Mouse (Mus musculus) lung, embryonic 16.5 days (tissue): ENCODE data around the gene Neu3. TPM values are rescaled to one million over a fixed set of nuclear protein-coding genes. Genes with fewer than 3 reads are reported as not detected.
A peak's percentile ranks its signal among the peaks of the same experiment; 100 is the strongest.

Experiments
- ATAC-seq: fragments of 200-750 bp; cut with Nextera tagmentation; 2 replicates; pipeline ENCODE4 v1.8.0; 2017; ENCODE audit warnings: low read depth, mild to moderate bottlenecking, moderate library complexity
- H3K27ac ChIP-seq: fragments of 300-500 bp; sonication (generic); 2 replicates; pipeline ENCODE4 v1.5.1; 2014; ENCODE audit warnings: mild to moderate bottlenecking, control low read depth, low read length
- H3K27me3 ChIP-seq: fragments of 300-500 bp; sonication (generic); 2 replicates; pipeline ENCODE4 v1.6.1; 2014; ENCODE audit warnings: low read depth, low read length, mixed read lengths; ENCODE audit not compliant: control insufficient read depth, insufficient read depth
- H3K36me3 ChIP-seq: fragments of 300-500 bp; sonication (generic); 2 replicates; pipeline ENCODE4 v1.6.1; 2014; ENCODE audit warnings: low read length; ENCODE audit not compliant: control insufficient read depth, insufficient read depth
- H3K4me1 ChIP-seq: fragments of 300-500 bp; sonication (generic); replicated peaks from 2 replicates; pipeline ENCODE4 v1.6.1; 2014; ENCODE audit warnings: low read length, mixed read lengths; ENCODE audit not compliant: control insufficient read depth, insufficient read depth
- H3K4me2 ChIP-seq: fragments of 300-500 bp; sonication (generic); 2 replicates; pipeline ENCODE4 v1.6.1; 2014; ENCODE audit warnings: low read depth, low read length, control low read depth
- H3K4me3 ChIP-seq: fragments of 300-500 bp; sonication (generic); 2 replicates; pipeline ENCODE4 v1.5.1; 2014; ENCODE audit warnings: mild to moderate bottlenecking, low read length, control low read depth
- H3K9ac ChIP-seq: fragments of 300-500 bp; sonication (generic); 2 replicates; pipeline ENCODE4 v1.6.1; 2014; ENCODE audit warnings: low read length, control low read depth
- H3K9me3 ChIP-seq: fragments of 300-500 bp; sonication (generic); 2 replicates; pipeline ENCODE4 v1.6.1; 2016; ENCODE audit warnings: low read length; ENCODE audit not compliant: control insufficient read depth
- WGBS: fragments of 180-500 bp; shearing (Covaris S2); extraction: QIAGEN DNeasy Blood & Tissue Kit; methylation state at CpG from one replicate; pipeline ENCODE4 v1.1.7; 2014; 5-methylcytosine and 5-hydroxymethylcytosine counted together
- polyA plus RNA-seq: library from polyadenylated mRNA; unstranded; fragments of >200 nt; fragmentation: Nextera tagmentation; extraction: Ambion mirVana; gene quantifications from 2 replicates; pipeline ENCODE4 v1.2.1, GENCODE M21; 2015

Gene Neu3
- polyA plus RNA-seq, 1 experiment from 2014 or later: 6.8 TPM

DNA sequence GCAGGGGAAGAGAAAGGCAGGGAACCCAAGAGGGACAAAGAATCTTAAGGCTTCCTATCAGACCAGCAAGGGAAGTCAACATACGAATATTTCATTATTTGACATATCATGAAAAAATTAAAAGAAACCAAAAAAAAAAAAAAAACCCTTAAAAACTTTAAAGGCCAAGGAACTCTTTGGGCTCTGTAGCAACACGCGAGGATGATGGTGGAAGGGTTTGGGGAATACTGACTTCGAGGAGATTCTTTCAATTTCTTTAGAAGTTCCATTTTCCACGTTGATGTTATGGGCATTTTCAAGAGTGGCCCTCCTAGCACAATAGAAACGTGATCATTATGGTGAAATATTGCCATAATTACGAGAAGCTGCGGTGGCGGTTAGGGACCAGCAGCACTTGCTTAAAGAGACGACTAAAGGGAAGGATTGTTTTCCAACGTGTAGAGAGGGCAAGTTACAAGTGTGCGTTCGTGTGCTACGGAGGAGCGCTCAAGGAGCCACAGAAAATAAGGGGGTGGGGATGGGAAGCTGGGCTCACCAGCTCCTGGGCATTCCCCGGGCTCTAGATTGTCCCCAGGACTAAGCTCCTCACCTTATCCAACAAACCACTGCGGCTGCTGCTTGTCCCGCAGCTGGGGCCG, 30.1 kb upstream of the Neu3 start:
- WGBS: under 1% methylated on average over 19 of the region's 19 CpGs
- peaks cover 6% of the 10 kb centered on the region; the same call in 1 of the 2 replicates for H3K36me3 ChIP-seq
- H3K4me3 ChIP-seq: peak overlapping the region; percentile 72
- no peaks in the 10 kb centered on the region for H3K9me3 ChIP-seq
- ATAC-seq: peak; percentile 67
- no peaks in the 10 kb centered on the region for H3K27me3 ChIP-seq
- peaks cover 14% of the 10 kb centered on the region for H3K4me1 ChIP-seq
- H3K4me2 ChIP-seq: peak overlapping the region; percentile 73
- peak overlapping the region; percentile 82 for H3K9ac ChIP-seq
- H3K27ac ChIP-seq: peak overlapping the region; percentile 6; the same call in 1 of the 2 replicates

DNA sequence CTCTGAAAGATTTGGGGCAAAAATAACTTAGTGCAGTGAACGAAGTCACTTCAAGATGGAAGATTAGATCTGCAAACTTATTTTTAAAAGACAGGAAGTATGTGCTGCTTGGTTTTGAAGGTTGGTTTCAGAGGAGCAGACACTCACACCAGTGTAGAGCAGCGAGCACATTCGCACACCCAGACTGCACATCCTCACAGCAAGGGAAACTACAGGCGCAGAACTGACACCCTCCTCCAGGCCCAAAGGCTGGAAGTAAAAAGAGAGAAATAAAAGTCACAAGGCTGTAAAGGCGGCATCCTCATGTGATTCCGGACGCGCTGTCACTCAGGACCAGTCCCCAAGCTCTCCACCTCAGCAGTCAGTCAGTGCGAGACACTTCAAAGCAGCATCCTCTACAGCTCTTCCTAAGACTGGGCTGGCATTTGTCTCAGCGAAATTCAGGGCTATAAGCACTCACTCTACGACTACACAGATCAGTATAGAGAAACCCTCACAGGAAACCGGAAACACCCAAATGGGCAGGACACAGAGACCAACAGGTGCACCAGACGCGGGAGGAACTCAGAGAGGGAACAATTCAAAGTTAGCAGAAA, 28.1 kb upstream of the Neu3 start:
- H3K9ac ChIP-seq: no peak overlapping the region
- 0 out of 2 replicates have a peak overlapping the region, but pooled peaks have one; percentile 19 for H3K4me2 ChIP-seq
- no peak for ATAC-seq
- H3K9me3 ChIP-seq: no peaks in the 10 kb centered on the region
- WGBS: 85% methylated on average over 14 of the region's 14 CpGs
- H3K4me1 ChIP-seq: peaks cover 14% of the 10 kb centered on the region
- H3K27ac ChIP-seq: no peak overlapping the region
- H3K4me3 ChIP-seq: no peak overlapping the region
- H3K36me3 ChIP-seq: peaks cover 6% of the 10 kb centered on the region; the same call in 1 of the 2 replicates
- H3K27me3 ChIP-seq: no peaks in the 10 kb centered on the region

- Histone ChIP-seq H3K27ac (no peak overlapping the region), H3K4me3 (no peak overlapping the region), H3K9ac (no peak overlapping the region), H3K9me3 (no peaks in the 10 kb centered on the region), H3K4me2 (no peak overlapping the region), H3K36me3 (peaks cover 6% of the 10 kb centered on the region; the same call in 1 of the 2 replicates), H3K4me1 (peaks cover 14% of the 10 kb centered on the region), H3K27me3 (no peaks in the 10 kb centered on the region)
- ATAC-seq: no peak
- WGBS: 75% methylated on average over 4 of the region's 4 CpGs
Measured at GRCm38 (mm10) chr7:99854311-99854710, 26.1 kb upstream of the Neu3 start.

GRCm38 (mm10) chr7:99853350-99853749, 25.1 kb upstream of the Neu3 start:
- no peak overlapping the region for H3K27ac ChIP-seq
- peaks cover 14% of the 10 kb centered on the region for H3K4me1 ChIP-seq
- no peak overlapping the region for H3K4me3 ChIP-seq
- no peak overlapping the region for H3K4me2 ChIP-seq
- no peak overlapping the region for H3K9ac ChIP-seq
- H3K27me3 ChIP-seq: no peaks in the 10 kb centered on the region
- ATAC-seq: no peak
- WGBS: 78% methylated on average over 7 of the region's 7 CpGs
- peaks cover 7% of the 10 kb centered on the region; the same call in 1 of the 2 replicates for H3K36me3 ChIP-seq
- no peaks in the 10 kb centered on the region for H3K9me3 ChIP-seq

DNA sequence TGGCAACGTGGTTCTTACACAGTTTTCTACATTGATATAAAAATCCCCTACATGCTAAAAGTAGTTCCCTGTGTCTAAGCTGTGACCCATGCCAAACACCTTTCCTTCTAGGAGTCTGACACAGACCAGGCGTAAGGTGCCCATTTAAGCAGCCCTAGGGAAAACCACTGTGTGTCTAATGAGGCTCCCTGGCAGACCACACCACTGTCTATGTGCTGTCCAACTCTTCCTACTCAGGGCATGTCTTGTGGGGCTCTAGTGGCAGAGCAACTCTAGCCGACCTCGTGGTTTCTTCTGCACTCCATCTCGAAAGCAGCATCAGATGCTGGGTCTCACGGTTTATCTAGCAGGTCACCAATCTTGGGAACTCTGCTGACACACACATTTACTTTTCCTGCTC, 23.4 kb upstream of the Neu3 start:
- Histone ChIP-seq H3K36me3 (peaks cover 16% of the 10 kb centered on the region), H3K4me3 (no peak overlapping the region), H3K9ac (no peak overlapping the region), H3K4me1 (peaks cover 5% of the 10 kb centered on the region), H3K27me3 (no peaks in the 10 kb centered on the region), H3K9me3 (no peaks in the 10 kb centered on the region), H3K27ac (no peak overlapping the region), H3K4me2 (no peak overlapping the region)
- no peak for ATAC-seq
- WGBS: 80% methylated on average over 6 of the region's 6 CpGs

DNA sequence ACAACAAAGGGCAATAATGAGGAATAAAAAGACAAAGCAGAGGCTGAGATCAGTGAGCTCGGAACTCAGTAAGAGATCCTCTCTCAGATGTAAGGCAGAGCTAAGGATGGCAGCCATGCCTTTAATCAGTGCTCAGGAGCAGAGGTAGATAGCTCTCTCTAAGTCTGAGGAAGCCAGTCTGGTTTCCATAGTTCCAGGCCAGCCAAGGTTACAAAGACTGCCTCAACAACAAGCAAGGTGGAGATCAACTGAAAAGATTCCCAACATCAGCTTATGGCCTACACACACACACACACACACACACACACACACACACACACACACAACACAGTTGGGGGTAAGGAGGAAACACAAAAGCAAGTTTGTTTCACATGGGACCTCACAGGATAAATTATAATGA, 22.9 kb upstream of the Neu3 start:
- Histone ChIP-seq H3K4me2 (no peak overlapping the region), H3K27me3 (no peaks in the 10 kb centered on the region), H3K27ac (no peak overlapping the region), H3K9ac (no peak overlapping the region), H3K36me3 (peaks cover 14% of the 10 kb centered on the region), H3K4me1 (no peaks in the 10 kb centered on the region; the same call in 1 of the 2 replicates), H3K9me3 (no peaks in the 10 kb centered on the region), H3K4me3 (no peak overlapping the region)
- WGBS: 82% methylated on average over 1 of the region's 1 CpGs
- no peak for ATAC-seq

- Histone ChIP-seq H3K4me3 (no peak overlapping the region), H3K36me3 (peaks cover 16% of the 10 kb centered on the region), H3K4me2 (no peak overlapping the region), H3K9me3 (no peaks in the 10 kb centered on the region), H3K9ac (no peak overlapping the region), H3K27ac (no peak overlapping the region), H3K27me3 (no peaks in the 10 kb centered on the region), H3K4me1 (no peaks in the 10 kb centered on the region)
- WGBS: 89% methylated on average over 5 of the region's 5 CpGs
- ATAC-seq: no peak
Measured at GRCm38 (mm10) chr7:99850534-99850933, 22.3 kb upstream of the Neu3 start.

- H3K27me3 ChIP-seq: no peaks in the 10 kb centered on the region
- no peak overlapping the region for H3K9ac ChIP-seq
- 89% methylated on average over 8 of the region's 8 CpGs for WGBS
- no peak overlapping the region for H3K4me3 ChIP-seq
- H3K9me3 ChIP-seq: no peaks in the 10 kb centered on the region
- no peak overlapping the region for H3K27ac ChIP-seq
- ATAC-seq: no peak
- H3K4me1 ChIP-seq: no peaks in the 10 kb centered on the region
- H3K4me2 ChIP-seq: no peak overlapping the region
- H3K36me3 ChIP-seq: peaks cover 50% of the 10 kb centered on the region
Measured at GRCm38 (mm10) chr7:99845533-99846236, 17.5 kb upstream of the Neu3 start.

GRCm38 (mm10) chr7:99838241-99838640, 10.0 kb upstream of the Neu3 start:
- Histone ChIP-seq H3K27me3 (no peaks in the 10 kb centered on the region), H3K4me1 (peaks cover 17% of the 10 kb centered on the region), H3K4me3 (no peak overlapping the region), H3K9me3 (no peaks in the 10 kb centered on the region), H3K36me3 (peaks cover 27% of the 10 kb centered on the region), H3K9ac (0 out of 2 replicates have a peak overlapping the region, but pooled peaks have one; percentile 18), H3K27ac (peak overlapping the region; percentile 94), H3K4me2 (no peak overlapping the region)
- WGBS: 83% methylated on average over 3 of the region's 3 CpGs
- no peak for ATAC-seq
